Mouse (Mus musculus) erythroblast, embryonic 14.5 days (primary cell): ENCODE data around the gene Iqsec1.

Experiments used
- GATA1 ChIP-seq: IDR thresholded peaks from 2 replicates; pipeline ENCODE4 v1.6.1; 2012; ENCODE audit warnings: low read length, inconsistent platforms, mixed read lengths
- TAL1 ChIP-seq: IDR thresholded peaks from 3 replicates; pipeline ENCODE4 v1.6.1; 2012; ENCODE audit warnings: low read length, inconsistent platforms, mixed read lengths

GRCm38 (mm10) chr6:90742453-90742852 lies 246.0 kb downstream of the Iqsec1 start:
- TF ChIP-seq GATA1 (no peak), TAL1 (no peak)
